Mouse (Mus musculus): ENCODE results near the gene 4922502D21Rik. TPM values are rescaled to one million over a fixed set of nuclear protein-coding genes. Genes with fewer than 3 reads are reported as not detected.

The 4922502D21Rik gene
- polyA plus RNA-seq (2012; rRNA removed) = 0.03 TPM in 1 of 2 replicates, not detected in the other

DNA sequence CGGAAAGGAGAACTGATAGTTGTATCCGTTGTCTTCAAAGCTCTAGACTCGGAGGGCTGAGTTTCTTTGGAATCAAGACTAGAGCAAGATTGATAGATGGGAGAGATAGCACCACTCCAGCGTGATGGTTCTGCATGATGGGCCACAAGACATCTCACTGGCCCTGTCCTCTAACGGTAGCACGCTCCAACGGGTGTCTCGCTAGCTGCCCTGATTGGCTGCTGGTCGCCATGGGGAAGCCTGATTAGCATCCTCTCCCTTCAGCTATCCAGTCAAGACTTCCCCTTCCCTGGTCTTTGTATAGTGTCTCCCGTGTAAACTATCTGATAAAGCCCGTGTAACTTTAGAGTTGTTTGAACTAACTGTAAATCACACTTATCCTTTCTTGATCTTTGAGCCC, at the start of gene 4922502D21Rik:
TSS of gene 4922502D21Rik (minus strand) at position 187 of the 400 bp plus-strand sequence.

DNA sequence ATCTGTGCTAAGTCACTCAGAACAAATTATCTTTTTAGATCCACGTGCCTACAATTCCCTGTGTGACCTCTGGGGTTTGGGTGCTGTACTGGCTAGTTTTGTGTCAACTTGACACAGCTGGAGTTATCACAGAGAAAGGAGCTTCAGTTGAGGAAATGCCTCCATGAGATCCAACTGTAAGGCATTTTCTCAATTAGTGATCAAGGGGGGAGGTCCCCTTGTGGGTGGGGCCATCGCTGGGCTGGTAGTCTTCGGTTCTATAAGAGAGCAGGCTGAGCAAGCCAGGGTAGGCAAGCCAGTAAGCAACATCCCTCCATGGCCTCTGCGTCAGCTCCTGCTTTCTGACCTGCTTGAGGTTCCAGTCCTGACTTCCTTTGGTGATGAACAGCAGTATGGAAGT, 10.8 kb upstream of the 4922502D21Rik start, which contains the start of gene Clec12a:
TSS of gene Clec12a (plus strand) at position 301 of the 400 bp plus-strand sequence.

DNA sequence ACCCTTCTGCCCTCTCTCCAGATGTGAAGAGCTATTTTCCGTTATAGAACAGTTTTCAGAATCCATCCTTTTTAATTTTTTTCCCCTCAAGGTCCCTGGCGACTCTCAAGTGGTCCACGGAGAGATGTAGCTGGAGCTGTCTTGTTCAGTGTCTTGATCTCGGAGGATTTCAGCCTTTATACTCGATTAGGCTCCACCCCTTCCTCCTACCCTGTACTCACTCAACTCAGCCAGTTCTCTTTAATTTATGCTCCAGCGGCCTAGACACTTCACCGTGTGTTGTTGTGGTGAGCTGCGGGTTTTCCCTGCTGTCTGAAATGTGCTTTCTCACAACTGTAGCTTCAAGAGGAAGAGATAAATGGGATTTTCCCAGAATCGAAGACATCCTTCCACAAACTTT, 56.4 kb downstream of the 4922502D21Rik start, which contains the start of gene Cd69:
TSS of gene Cd69 (minus strand) at position 217 of the 400 bp plus-strand sequence.

Other genes starting within 250 kb of the 4922502D21Rik start
- gene Clec2e, start 230.9 kb downstream of the 4922502D21Rik start, polyA plus RNA-seq (2012; rRNA removed) = 0.01 and 0.02 TPM in 2 replicates
- gene Clec2d, start 151.2 kb downstream of the 4922502D21Rik start, polyA plus RNA-seq (2012; rRNA removed) = 6.2 and 7.0 TPM in 2 replicates
- 0.94 and 0.99 TPM in 2 replicates for gene Cd69, start 56.4 kb downstream of the 4922502D21Rik start, polyA plus RNA-seq (2012; rRNA removed)
- gene Clec12a, start 10.9 kb upstream of the 4922502D21Rik start, polyA plus RNA-seq (2012; rRNA removed) = 5.2 and 7.4 TPM in 2 replicates
- 0.02 TPM in 2 replicates for gene Clec12b, start 54.1 kb upstream of the 4922502D21Rik start, polyA plus RNA-seq (2012; rRNA removed)
- 13.3 and 14.4 TPM in 2 replicates for gene Clec1b, start 65.5 kb upstream of the 4922502D21Rik start, polyA plus RNA-seq (2012; rRNA removed)
- gene Clec9a, start 77.1 kb upstream of the 4922502D21Rik start, polyA plus RNA-seq (2012; rRNA removed) = 0.81 and 1.0 TPM in 2 replicates
- gene Clec1a, start 120.2 kb upstream of the 4922502D21Rik start, polyA plus RNA-seq (2012; rRNA removed) = 0.10 and 0.14 TPM in 2 replicates
- gene Olr1, start 175.4 kb upstream of the 4922502D21Rik start, polyA plus RNA-seq (2012; rRNA removed) = 0.89 and 1.2 TPM in 2 replicates
- gene Tmem52b, start 180.8 kb upstream of the 4922502D21Rik start, polyA plus RNA-seq (2012; rRNA removed) = 0.01 and 0.02 TPM in 2 replicates
- gene Gabarapl1, start 201.4 kb upstream of the 4922502D21Rik start, polyA plus RNA-seq (2012; rRNA removed) = 20.2 and 21.9 TPM in 2 replicates
- 0.03 TPM in 1 of 2 replicates, not detected in the other for gene Klre1, start 246.1 kb upstream of the 4922502D21Rik start, polyA plus RNA-seq (2012; rRNA removed)

Measured in liver, embryonic 14 days (tissue).